Mouse (Mus musculus) heart, adult 8-10 months (tissue): Measurements from ENCODE around the gene Pcbd1. TPM values are rescaled to one million over a fixed set of nuclear protein-coding genes. Genes with fewer than 3 reads are reported as not detected.

Source experiments
- DNase-seq: peaks from one replicate; pipeline ENCODE4 v3.0.0; 2022; ENCODE audit warnings: low spot score
- total RNA-seq, 4 experiments: library from RNA; stranded (reverse); gene quantifications; 2 replicates each; pipeline ENCODE4 v1.2.4; 2022

Gene Pcbd1
- total RNA-seq, result 1 to 10 TPM in 2 of 4 experiments, under 1 TPM in 2; 0.37 to 1.8 (median 0.92) TPM

- DNase-seq, result no peak
These were observed at the start of gene Pcbd1 for GRCm38 (mm10) chr10:61089170-61090142. TSS of gene Pcbd1 (plus strand) at chr10:61089331.

- no peak for DNase-seq
These were observed 49.5 kb upstream of the Pcbd1 start for GRCm38 (mm10) chr10:61039657-61040056.

GRCm38 (mm10) chr10:61045081-61045480, 44.0 kb upstream of the Pcbd1 start:
- DNase-seq, result no peak

- DNase-seq, result peak; percentile 55
These were observed 37.0 kb upstream of the Pcbd1 start for GRCm38 (mm10) chr10:61051993-61052613.

- no peak for DNase-seq
These were observed 32.5 kb upstream of the Pcbd1 start for GRCm38 (mm10) chr10:61056661-61057060.

GRCm38 (mm10) chr10:61059101-61059500, 30.0 kb upstream of the Pcbd1 start:
- no peak for DNase-seq

GRCm38 (mm10) chr10:61059543-61060110, 29.5 kb upstream of the Pcbd1 start:
- no peak for DNase-seq

GRCm38 (mm10) chr10:61063271-61063864, 25.8 kb upstream of the Pcbd1 start:
- no peak for DNase-seq

GRCm38 (mm10) chr10:61064635-61065034, 24.5 kb upstream of the Pcbd1 start:
- no peak for DNase-seq

- DNase-seq, result no peak
These were observed 23.7 kb upstream of the Pcbd1 start for GRCm38 (mm10) chr10:61065287-61066005.

GRCm38 (mm10) chr10:61068436-61069192, 20.5 kb upstream of the Pcbd1 start:
- DNase-seq, result peak; percentile 71

- no peak for DNase-seq
These were observed 19.9 kb upstream of the Pcbd1 start for GRCm38 (mm10) chr10:61069248-61069647.

GRCm38 (mm10) chr10:61072324-61072723, 16.8 kb upstream of the Pcbd1 start:
- DNase-seq, result no peak

- DNase-seq, result no peak
These were observed 14.5 kb upstream of the Pcbd1 start for GRCm38 (mm10) chr10:61074643-61075042.

GRCm38 (mm10) chr10:61075607-61076006, 13.5 kb upstream of the Pcbd1 start:
- DNase-seq, result no peak

GRCm38 (mm10) chr10:61080227-61080930, 8.8 kb upstream of the Pcbd1 start:
- DNase-seq, result peak; percentile 41

GRCm38 (mm10) chr10:61080931-61081255, 8.2 kb upstream of the Pcbd1 start:
- DNase-seq, result no peak

GRCm38 (mm10) chr10:61085364-61085763, 3.8 kb upstream of the Pcbd1 start:
- DNase-seq, result no peak

- DNase-seq, result no peak
These were observed 2.6 kb upstream of the Pcbd1 start for GRCm38 (mm10) chr10:61086502-61086901.

- no peak for DNase-seq
These were observed 663 bp upstream of the Pcbd1 start for GRCm38 (mm10) chr10:61088468-61088867.
